Mouse (Mus musculus) heart, embryonic 11.5 days (tissue): Measurements from ENCODE around the gene Agfg1. TPM values are rescaled to one million over a fixed set of nuclear protein-coding genes. Genes with fewer than 3 reads are reported as not detected.

Experiments used
- ATAC-seq: fragments of 200-750 bp; cut with Nextera tagmentation; replicated peaks from 2 replicates; pipeline ENCODE4 v1.8.0; 2017; ENCODE audit warnings: moderate library complexity; ENCODE audit not compliant: insufficient number of reproducible peaks, low FRiP score, low TSS enrichment
- H3K27ac ChIP-seq: fragments of 300-500 bp; sonication (generic); 2 replicates; pipeline ENCODE4 v1.5.1; 2014; ENCODE audit warnings: mild to moderate bottlenecking, low read depth, low read length
- H3K27me3 ChIP-seq: fragments of 300-500 bp; sonication (generic); 2 replicates; pipeline ENCODE4 v1.6.1; 2014; ENCODE audit warnings: mild to moderate bottlenecking, low read length, mixed read lengths; ENCODE audit not compliant: control insufficient read depth, insufficient read depth
- H3K36me3 ChIP-seq: fragments of 300-500 bp; sonication (generic); 2 replicates; pipeline ENCODE4 v1.6.1; 2014; ENCODE audit warnings: mild to moderate bottlenecking, low read length, moderate library complexity, mixed read lengths; ENCODE audit not compliant: control insufficient read depth, insufficient read depth
- H3K4me1 ChIP-seq: fragments of 300-500 bp; sonication (generic); 2 replicates; pipeline ENCODE4 v1.6.1; 2014; ENCODE audit warnings: low read length; ENCODE audit not compliant: control insufficient read depth, insufficient read depth
- H3K4me2 ChIP-seq: fragments of 300-500 bp; sonication (generic); 2 replicates; pipeline ENCODE4 v1.6.1; 2014; ENCODE audit warnings: mild to moderate bottlenecking, moderate library complexity
- H3K4me3 ChIP-seq: fragments of 300-500 bp; sonication (generic); 2 replicates; pipeline ENCODE4 v1.5.1; 2014; ENCODE audit warnings: low read depth, low read length
- H3K9ac ChIP-seq: fragments of 300-500 bp; sonication (generic); 2 replicates; pipeline ENCODE4 v1.6.1; 2014; ENCODE audit warnings: mild to moderate bottlenecking, low read depth, low read length, moderate library complexity
- H3K9me3 ChIP-seq: fragments of 300-500 bp; sonication (generic); replicated peaks from 2 replicates; pipeline ENCODE4 v1.6.1; 2016; ENCODE audit warnings: low read length; ENCODE audit not compliant: control insufficient read depth
- WGBS: fragments of 180-500 bp; shearing (Covaris S2); extraction: QIAGEN DNeasy Blood & Tissue Kit; methylation state at CpG from one replicate; pipeline ENCODE4 v1.1.7; 2014; ENCODE audit not compliant: insufficient replicate concordance; 5-methylcytosine and 5-hydroxymethylcytosine counted together
- polyA plus RNA-seq: library from polyadenylated mRNA; unstranded; fragments of >200 nt; fragmentation: Nextera tagmentation; extraction: Ambion mirVana; gene quantifications from 2 replicates; pipeline ENCODE4 v1.2.1, GENCODE M21; 2014

The Agfg1 gene
- polyA plus RNA-seq, 1 experiment from 2014 or later, result 42.2 TPM

DNA sequence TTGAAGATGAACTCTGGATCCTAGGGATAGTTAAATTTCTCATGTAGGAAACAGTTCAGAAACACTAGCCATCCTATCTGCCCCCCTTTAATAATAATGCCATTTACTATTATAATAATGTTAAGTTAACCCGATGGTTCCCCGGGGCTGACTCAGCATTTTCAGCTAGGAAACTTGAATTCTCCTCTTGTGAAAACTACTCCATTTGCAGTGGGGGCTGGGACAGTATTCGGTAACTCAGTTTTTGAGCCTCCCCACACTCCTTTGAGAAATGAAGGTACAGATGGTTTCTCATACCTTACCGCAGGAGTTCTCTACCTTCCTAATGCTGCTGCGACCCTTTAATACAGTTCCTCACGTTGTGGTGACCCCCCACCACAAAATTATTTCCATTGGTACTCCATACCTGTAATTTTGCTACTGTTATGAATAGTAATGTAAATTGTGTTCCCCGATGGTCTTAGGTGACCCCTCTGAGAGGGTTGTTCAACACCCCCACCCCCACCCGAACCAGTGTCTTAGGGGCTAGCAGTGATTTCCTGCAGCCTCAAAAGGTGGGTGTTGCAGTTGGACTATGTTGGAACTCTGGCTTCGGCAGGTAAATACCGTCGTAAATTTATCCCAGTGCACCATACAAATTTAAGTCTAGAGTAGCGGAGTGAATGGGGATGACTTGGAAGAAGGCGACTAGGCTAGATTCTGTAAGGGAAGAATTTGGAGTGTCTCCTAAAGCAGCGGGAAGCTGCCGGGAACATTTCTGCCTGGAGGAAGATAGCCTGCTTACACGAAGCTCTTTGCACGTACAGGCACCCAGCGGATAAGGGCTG, 601 bp upstream of the Agfg1 start:
- Histone ChIP-seq H3K27ac (peak overlapping the region; percentile 83; the same call in 1 of the 2 replicates), H3K27me3 (no peaks in the 10 kb centered on the region), H3K36me3 (no peaks in the 10 kb centered on the region), H3K9me3 (no peaks in the 10 kb centered on the region), H3K4me3 (peak overlapping the region; percentile 99), H3K4me2 (peak overlapping the region; percentile 74), H3K4me1 (peaks cover 22% of the 10 kb centered on the region), H3K9ac (peak overlapping the region; percentile 98)
- WGBS, result 34% methylated on average over 18 of the region's 18 CpGs
- no peak for ATAC-seq

DNA sequence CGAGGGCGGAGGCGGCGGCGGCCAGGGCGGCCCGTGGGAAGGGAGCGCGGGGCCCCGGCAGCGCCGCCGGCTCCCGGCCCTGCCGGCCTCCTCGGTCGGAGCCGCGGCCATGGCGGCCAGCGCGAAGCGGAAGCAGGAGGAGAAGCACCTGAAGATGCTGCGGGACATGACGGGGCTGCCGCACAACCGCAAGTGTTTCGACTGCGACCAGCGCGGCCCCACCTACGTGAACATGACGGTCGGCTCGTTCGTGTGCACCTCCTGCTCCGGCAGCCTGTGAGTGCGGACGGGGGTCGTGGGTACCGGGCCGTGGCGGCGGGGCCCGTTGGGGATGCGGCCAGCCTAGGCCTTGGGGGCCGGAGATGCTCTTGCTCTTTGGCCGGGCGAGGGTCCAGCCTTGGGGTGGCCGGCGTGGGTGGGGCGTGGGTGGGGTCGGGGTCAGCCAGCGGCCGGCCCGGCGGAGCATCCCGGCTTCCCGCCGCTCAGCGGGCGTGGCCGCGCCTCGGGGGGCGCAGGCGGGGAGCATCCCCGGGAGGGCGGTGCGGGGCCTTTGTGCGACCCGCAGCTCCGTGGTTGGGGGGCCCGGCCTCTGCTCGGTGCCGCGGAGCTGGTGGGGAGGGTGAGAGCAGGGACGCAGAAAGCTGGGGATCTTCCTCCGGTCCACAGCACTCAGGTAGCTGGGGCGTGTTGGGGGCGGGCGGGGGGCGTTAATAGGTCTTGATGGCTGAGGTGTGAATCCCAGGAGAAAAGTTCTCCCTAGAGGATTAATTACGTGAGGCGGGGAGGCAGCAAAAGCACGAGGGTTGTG, 535 bp downstream of the Agfg1 start:
- Histone ChIP-seq H3K9me3 (no peaks in the 10 kb centered on the region), H3K4me3 (peak overlapping the region; percentile 99), H3K9ac (peak overlapping the region; percentile 98), H3K4me2 (peak overlapping the region; percentile 92), H3K4me1 (peaks cover 16% of the 10 kb centered on the region), H3K27ac (peak overlapping the region; percentile 83), H3K27me3 (no peaks in the 10 kb centered on the region), H3K36me3 (no peaks in the 10 kb centered on the region)
- peak; percentile 49 for ATAC-seq
- WGBS, result under 1% methylated on average over 83 of the region's 86 CpGs

DNA sequence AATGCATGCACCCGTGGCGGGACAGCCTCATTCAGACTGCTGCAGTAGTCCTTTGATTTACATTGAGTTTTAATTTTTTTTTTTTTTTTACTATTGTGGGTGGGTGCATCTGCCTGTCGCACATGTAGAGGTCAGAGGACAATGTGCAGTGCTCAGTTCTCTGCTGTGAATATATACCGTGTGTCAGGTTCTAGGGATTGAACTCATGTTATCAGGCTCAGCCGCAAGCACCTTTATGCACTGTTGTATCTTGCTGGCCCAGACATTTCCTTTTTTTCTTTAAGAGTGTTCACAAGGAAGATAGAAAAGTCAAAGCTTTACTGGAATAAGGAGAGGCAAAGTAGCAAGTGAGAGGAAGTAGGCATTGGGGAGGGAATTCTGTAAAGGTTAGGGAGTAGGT, 16.4 kb downstream of the Agfg1 start:
- ATAC-seq, result no peak

DNA sequence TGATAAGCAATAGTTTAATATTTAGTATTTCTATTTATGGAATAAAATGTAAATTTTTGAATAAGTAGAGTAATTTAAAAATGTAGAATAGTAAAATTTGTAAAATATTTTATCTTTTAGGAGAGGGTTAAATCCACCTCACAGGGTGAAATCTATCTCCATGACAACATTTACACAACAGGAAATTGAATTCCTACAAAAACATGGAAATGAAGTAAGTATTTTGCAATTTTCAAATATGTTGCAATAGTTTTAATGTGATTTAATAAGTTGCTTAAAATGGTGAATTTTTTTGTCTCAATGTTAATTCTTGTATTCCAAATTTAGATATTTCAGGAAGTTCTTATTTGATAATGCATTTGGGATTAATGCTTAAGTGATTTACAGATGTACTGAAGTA, 19.0 kb downstream of the Agfg1 start:
- Histone ChIP-seq H3K4me3 (no peak overlapping the region), H3K36me3 (no peaks in the 10 kb centered on the region), H3K9me3 (no peaks in the 10 kb centered on the region), H3K9ac (no peak overlapping the region), H3K4me2 (no peak overlapping the region), H3K27ac (no peak overlapping the region), H3K27me3 (no peaks in the 10 kb centered on the region), H3K4me1 (no peaks in the 10 kb centered on the region)
- ATAC-seq, result no peak

More for the DNA sequence above, 16.4 kb downstream of the Agfg1 start:
- H3K27ac ChIP-seq, result no peak overlapping the region
- H3K4me1 ChIP-seq, result no peaks in the 10 kb centered on the region
- H3K4me2 ChIP-seq, result no peak overlapping the region
- no peak overlapping the region for H3K4me3 ChIP-seq
- H3K27me3 ChIP-seq, result no peaks in the 10 kb centered on the region
- 72% methylated on average over 5 of the region's 5 CpGs for WGBS
- H3K9me3 ChIP-seq, result no peaks in the 10 kb centered on the region
- H3K9ac ChIP-seq, result no peak overlapping the region
- no peaks in the 10 kb centered on the region for H3K36me3 ChIP-seq

DNA sequence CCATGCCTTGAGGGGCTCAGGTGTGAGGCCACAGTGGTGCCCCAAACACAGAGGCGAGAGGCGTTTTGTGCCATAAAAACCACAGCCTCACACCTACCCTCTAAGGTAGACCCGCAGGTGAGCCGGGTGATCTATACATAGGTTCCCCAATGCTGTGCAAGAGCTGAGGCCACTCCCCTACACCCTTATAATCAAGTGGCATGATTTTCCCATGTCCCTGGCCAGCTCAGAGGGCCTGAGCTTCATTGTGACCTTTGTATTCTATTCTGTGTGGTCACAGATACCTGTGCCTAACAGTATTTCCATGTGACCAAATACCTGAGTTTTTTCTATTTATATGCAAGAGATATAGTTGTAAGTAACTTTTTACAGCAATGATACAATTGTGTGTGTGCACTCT, 21.1 kb downstream of the Agfg1 start:
- Histone ChIP-seq H3K4me1 (no peaks in the 10 kb centered on the region), H3K9ac (no peak overlapping the region), H3K4me3 (no peak overlapping the region), H3K27ac (no peak overlapping the region), H3K4me2 (no peak overlapping the region), H3K27me3 (no peaks in the 10 kb centered on the region), H3K36me3 (no peaks in the 10 kb centered on the region), H3K9me3 (no peaks in the 10 kb centered on the region)
- no peak for ATAC-seq
- WGBS, result 95% methylated on average over 4 of the region's 4 CpGs

DNA sequence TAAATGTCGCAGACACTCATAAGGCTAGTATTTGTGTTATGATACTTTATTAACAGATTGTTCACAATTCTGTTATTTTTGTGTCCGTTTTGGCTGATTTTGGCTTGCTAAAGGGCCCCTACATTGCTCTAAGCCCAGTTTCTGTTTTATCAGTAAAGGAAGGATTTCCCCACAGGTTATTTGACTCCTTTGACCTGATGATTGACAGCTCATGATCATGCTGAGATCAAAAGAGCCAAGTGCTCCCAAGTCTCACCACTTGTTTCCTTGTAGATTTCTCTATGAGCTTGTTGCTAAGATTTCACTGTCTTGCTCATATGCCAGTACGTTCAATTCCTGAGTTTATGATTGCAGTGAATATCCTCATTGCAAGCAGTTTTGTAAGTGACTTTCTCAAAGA, 30.9 kb downstream of the Agfg1 start:
- Histone ChIP-seq H3K27me3 (no peaks in the 10 kb centered on the region), H3K27ac (no peak overlapping the region), H3K4me2 (no peak overlapping the region), H3K9me3 (no peaks in the 10 kb centered on the region), H3K36me3 (no peaks in the 10 kb centered on the region; the same call in 1 of the 2 replicates), H3K9ac (no peak overlapping the region), H3K4me3 (no peak overlapping the region), H3K4me1 (peaks cover 7% of the 10 kb centered on the region)
- 77% methylated on average over 3 of the region's 3 CpGs for WGBS
- ATAC-seq, result no peak

DNA sequence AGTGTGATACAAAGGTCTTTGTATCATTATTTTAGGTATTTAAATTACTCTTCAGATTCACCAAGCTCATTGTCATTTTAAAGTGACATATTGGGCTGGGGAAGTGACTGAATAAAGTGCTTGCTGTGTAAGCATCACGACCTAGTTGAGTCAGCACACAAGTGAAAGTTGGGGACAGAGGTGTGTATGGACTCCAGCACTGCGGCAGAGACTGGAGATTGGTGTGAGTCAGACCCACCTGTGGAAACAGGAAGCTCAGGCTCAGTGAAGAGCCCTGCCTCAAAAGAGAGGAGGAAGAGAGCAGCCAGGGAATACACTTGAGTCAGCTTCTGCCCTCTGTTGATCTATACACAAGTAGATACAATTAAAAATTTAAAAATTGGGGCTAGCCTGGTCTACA, 39.9 kb downstream of the Agfg1 start:
- WGBS, result 66% methylated on average over 2 of the region's 2 CpGs
- no peaks in the 10 kb centered on the region for H3K9me3 ChIP-seq
- no peak overlapping the region for H3K4me2 ChIP-seq
- no peak overlapping the region for H3K9ac ChIP-seq
- no peak for ATAC-seq
- H3K27me3 ChIP-seq, result no peaks in the 10 kb centered on the region
- no peaks in the 10 kb centered on the region for H3K4me1 ChIP-seq
- H3K36me3 ChIP-seq, result peaks cover 8% of the 10 kb centered on the region; the same call in 1 of the 2 replicates
- no peak overlapping the region for H3K4me3 ChIP-seq
- no peak overlapping the region for H3K27ac ChIP-seq

DNA sequence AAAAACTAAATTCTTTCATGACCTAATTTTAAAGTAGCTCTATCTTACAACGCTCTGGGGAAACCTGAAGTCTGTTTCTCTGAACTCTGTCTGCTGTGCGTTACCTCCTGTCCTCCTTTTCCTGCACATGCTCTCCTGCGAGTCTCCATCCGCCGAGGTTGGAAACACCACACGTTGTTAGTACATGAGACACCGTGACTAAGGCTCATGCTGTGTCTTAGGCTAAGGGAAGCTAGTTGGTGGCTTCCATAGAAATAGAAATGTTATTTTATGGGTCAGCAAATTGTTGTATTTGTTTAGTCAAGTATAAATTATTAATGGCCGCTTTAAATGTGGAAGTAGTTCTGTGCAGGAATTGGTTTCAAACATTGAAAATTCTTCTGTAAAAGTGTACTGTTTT, 40.9 kb downstream of the Agfg1 start:
- H3K36me3 ChIP-seq, result peaks cover 8% of the 10 kb centered on the region; the same call in 1 of the 2 replicates

More for the DNA sequence above, 40.9 kb downstream of the Agfg1 start:
- no peak overlapping the region for H3K9ac ChIP-seq
- ATAC-seq, result no peak
- H3K27me3 ChIP-seq, result no peaks in the 10 kb centered on the region
- no peaks in the 10 kb centered on the region for H3K4me1 ChIP-seq
- no peak overlapping the region for H3K4me2 ChIP-seq
- H3K9me3 ChIP-seq, result no peaks in the 10 kb centered on the region
- WGBS, result 90% methylated on average over 8 of the region's 8 CpGs
- no peak overlapping the region for H3K4me3 ChIP-seq
- no peak overlapping the region for H3K27ac ChIP-seq
